Comparison of ENCODE assay signal across 11 mouse cellular contexts in the genomic region with DNA sequence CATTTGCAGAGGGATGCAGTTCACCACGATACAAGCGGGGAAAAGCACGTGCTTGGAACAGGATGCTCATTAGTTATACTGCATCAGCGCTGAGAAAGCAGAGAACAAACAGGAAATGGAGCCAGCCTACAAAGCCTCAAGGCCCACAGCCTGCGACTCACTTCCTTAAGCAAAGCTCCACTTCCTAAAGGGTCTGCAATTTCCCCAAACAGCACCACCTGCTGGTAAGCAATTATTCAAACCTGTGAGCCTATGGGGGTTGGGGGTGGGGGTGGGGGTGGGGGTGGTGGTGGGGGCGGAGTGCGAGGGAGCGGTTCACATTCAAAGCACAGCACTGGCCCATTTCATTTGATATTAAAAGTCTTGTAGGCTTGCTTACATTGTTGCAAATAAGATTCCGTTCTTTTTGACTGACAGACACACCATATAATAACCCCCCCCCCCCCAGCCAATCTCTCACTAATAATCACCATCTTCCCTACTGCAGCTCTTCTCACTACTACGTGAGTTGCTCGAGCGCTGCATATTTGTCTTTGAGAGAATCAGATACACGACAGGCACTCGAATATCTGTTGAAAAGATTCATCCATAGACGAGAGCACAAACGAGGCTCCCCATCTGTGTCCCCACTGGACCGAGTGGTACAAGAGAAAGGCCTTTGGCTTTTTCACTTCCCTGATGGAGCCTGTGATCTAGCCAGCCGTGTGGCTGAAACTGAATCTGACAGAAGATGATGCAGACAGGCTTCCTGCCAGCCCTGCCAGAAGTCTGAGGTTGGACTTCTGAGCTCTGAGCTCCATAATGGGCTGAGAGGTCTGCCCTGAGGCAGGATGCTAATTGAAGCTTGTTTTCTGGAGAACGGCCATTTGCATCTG.
A peak's percentile ranks its signal among the peaks of the same experiment; 100 is the strongest.
DNase-seq lines count a peak whose midpoint lies in the region; ATAC-seq lines count a peak whose summit lies in the region.
"Had no signal": no experiment of that assay in that cellular context is flagged by ENCODE, and none has a peak within 500 bp of the region (broad histone marks: within the 10 kb centered on the region; RNA-seq: fewer than 3 reads in every experiment).

No protein-coding gene starts in this region.

- peak; percentile 1 for DNase-seq in adrenal gland, adult 8-10 months
- DNase-seq in adrenal gland, postnatal 25 days, result no peak
- peak; percentile 60 for DNase-seq in left cerebral cortex, postnatal 4 days
- no peak for DNase-seq in left cerebral cortex, adult 11 months (ENCODE audit: low spot score)
- no peak for DNase-seq in kidney, adult 9 months
- no peak for DNase-seq in liver
- DNase-seq: gastrocnemius, postnatal 10 days; heart, postnatal 36 days; lung, embryonic 14.5 days had no signal

- no peak overlapping the region for H3K9ac ChIP-seq in forebrain, embryonic 16.5 days (replicated peaks; ENCODE audit: low read depth, low read length)
- H3K9ac ChIP-seq in midbrain, embryonic 16.5 days (ENCODE audit: low read depth, low read length), result no peak overlapping the region
- H3K9ac ChIP-seq: lung, embryonic 14.5 days had no signal

- peak; percentile 47; the same call in 1 of the 2 replicates for ATAC-seq in forebrain, embryonic 16.5 days
- ATAC-seq in midbrain, embryonic 16.5 days, result peak; percentile 78

- intact Hi-C loops in left cerebral cortex, postnatal 4 days (cut with DNase I), result no loop called here

- peaks cover 5% of the 10 kb centered on the region; the same call in 1 of the 2 replicates for H3K4me1 ChIP-seq in forebrain, embryonic 16.5 days (replicated peaks; ENCODE audit: control insufficient read depth, insufficient read depth, low read length)
- peaks cover 3% of the 10 kb centered on the region; the same call in 1 of the 2 replicates for H3K4me1 ChIP-seq in midbrain, embryonic 16.5 days (ENCODE audit: control insufficient read depth, insufficient read depth, low read length)

- H3K27ac ChIP-seq in forebrain, embryonic 16.5 days (ENCODE audit: low read length), result no peak overlapping the region; the same call in 1 of the 2 replicates
- H3K27ac ChIP-seq in midbrain, embryonic 16.5 days (ENCODE audit: low read length), result no peak overlapping the region

- no peak overlapping the region for H3K4me2 ChIP-seq in forebrain, embryonic 16.5 days (ENCODE audit: low read length)
- H3K4me2 ChIP-seq in midbrain, embryonic 16.5 days (ENCODE audit: low read length), result no peak overlapping the region
- H3K4me2 ChIP-seq: lung, embryonic 14.5 days had no signal

- H3K4me3 ChIP-seq in forebrain, embryonic 16.5 days (replicated peaks; ENCODE audit: low read length), result no peak overlapping the region
- H3K4me3 ChIP-seq in midbrain, embryonic 16.5 days (ENCODE audit: low read depth, low read length), result no peak overlapping the region

- H3K27me3 ChIP-seq in forebrain, embryonic 16.5 days (replicated peaks; ENCODE audit: control insufficient read depth, insufficient read depth, low read length), result no peaks in the 10 kb centered on the region
- H3K27me3 ChIP-seq in midbrain, embryonic 16.5 days (ENCODE audit: control insufficient read depth, insufficient read depth, low read depth, low read length), result no peaks in the 10 kb centered on the region

- H3K9me3 ChIP-seq in forebrain, embryonic 16.5 days (ENCODE audit: control insufficient read depth, low read length), result peaks cover 3% of the 10 kb centered on the region; the same call in 1 of the 2 replicates
- H3K9me3 ChIP-seq in midbrain, embryonic 16.5 days (replicated peaks; ENCODE audit: control insufficient read depth, low read length, poor library complexity, severe bottlenecking), result no peaks in the 10 kb centered on the region

- 64% methylated on average over 19 of the region's 19 CpGs for WGBS in forebrain, embryonic 16.5 days
- WGBS in midbrain, embryonic 16.5 days, result 59% methylated on average over 19 of the region's 19 CpGs

- H3K36me3 ChIP-seq in forebrain, embryonic 16.5 days (ENCODE audit: control insufficient read depth, insufficient read depth), result no peaks in the 10 kb centered on the region
- H3K36me3 ChIP-seq in midbrain, embryonic 16.5 days (ENCODE audit: control insufficient read depth, insufficient read depth, low read length), result no peaks in the 10 kb centered on the region

Comparison
In these comparisons a context has a peak if more than half of its experiments do, and no peak if none do; other contexts are left out.
1. DNase-seq: peak in adrenal gland, adult 8-10 months (single experiment) and left cerebral cortex, postnatal 4 days (single experiment); none in adrenal gland, postnatal 25 days (single experiment), left cerebral cortex, adult 11 months (single experiment), kidney, adult 9 months (single experiment) and liver (single experiment).